Mouse (Mus musculus) heart, postnatal 10 days (tissue): ENCODE measurements around the gene Egf. TPM values are rescaled to one million over a fixed set of nuclear protein-coding genes. Genes with fewer than 3 reads are reported as not detected.
"Not testable (repeated sequence)": the region's sequence is repeated elsewhere in the genome, so short reads cannot be mapped to it uniquely, and the experiment has no call there.

Source experiments
- DNase-seq, 2 experiments: peaks; one replicate each; pipeline ENCODE4 v3.0.0; 2021
- intact Hi-C: fragments of 180-260 bp; cut with DNase I; formaldehyde crosslinking; loops from one replicate; pipeline ENCODE4 v1.15.1; 2025
- total RNA-seq, 2 experiments: library from RNA; stranded (reverse); gene quantifications; 2 replicates each; pipeline ENCODE4 v1.2.3; 2021

Egf gene
- total RNA-seq, result 1 to 10 TPM; 1.5 to 1.8 TPM

- intact Hi-C loops, result no loop called here
- DNase-seq, result peak; percentile 43 to 60
These were observed at the start of gene Egf for GRCm38 (mm10) chr3:129754650-129755604. Gene Egf, minus strand, starts transcription at chr3:129755316.

- intact Hi-C loops, result no loop called here
- no peak for DNase-seq
These were observed 48.6 kb upstream of the Egf start, which contains the start of gene Lrit3 for GRCm38 (mm10) chr3:129803765-129804164. Gene Lrit3, minus strand, starts transcription at chr3:129804030.

GRCm38 (mm10) chr3:129799011-129799410, 43.9 kb upstream of the Egf start:
- no peak for DNase-seq
- intact Hi-C loops, result no loop called here

GRCm38 (mm10) chr3:129798551-129798950, 43.4 kb upstream of the Egf start:
- intact Hi-C loops, result no loop called here
- no peak for DNase-seq

- intact Hi-C loops, result no loop called here
- DNase-seq, result no peak
These were observed 42.2 kb upstream of the Egf start for GRCm38 (mm10) chr3:129797341-129797740.

GRCm38 (mm10) chr3:129793801-129794200, 38.7 kb upstream of the Egf start:
- DNase-seq, result no peak
- intact Hi-C loops, result no loop called here

GRCm38 (mm10) chr3:129782746-129783145, 27.6 kb upstream of the Egf start:
- intact Hi-C loops, result no loop called here
- no peak for DNase-seq

- no peak for DNase-seq
- intact Hi-C loops, result no loop called here
These were observed 26.3 kb upstream of the Egf start for GRCm38 (mm10) chr3:129781435-129781834.

- no peak for DNase-seq
- intact Hi-C loops, result no loop called here
These were observed 16.1 kb upstream of the Egf start for GRCm38 (mm10) chr3:129771210-129771609.

GRCm38 (mm10) chr3:129766971-129767794, 12.1 kb upstream of the Egf start:
- intact Hi-C loops, result no loop called here
- DNase-seq, result no peak

- peak; percentile 39 to 40 for DNase-seq
- intact Hi-C loops, result no loop called here
These were observed 11.0 kb upstream of the Egf start for GRCm38 (mm10) chr3:129766106-129766505.

GRCm38 (mm10) chr3:129757599-129757998, 2.5 kb upstream of the Egf start:
- DNase-seq, intact Hi-C loops: not testable (repeated sequence)

GRCm38 (mm10) chr3:129744803-129745202, 10.3 kb downstream of the Egf start:
- DNase-seq, result peak; percentile 23 to 53

GRCm38 (mm10) chr3:129742781-129743180, 12.3 kb downstream of the Egf start:
- DNase-seq, result no peak
- intact Hi-C loops, result no loop called here

More at GRCm38 (mm10) chr3:129744803-129745202, 10.3 kb downstream of the Egf start:
- intact Hi-C loops, result no loop called here

- intact Hi-C loops, result no loop called here
- no peak for DNase-seq
These were observed 16.6 kb downstream of the Egf start for GRCm38 (mm10) chr3:129738291-129739183.

- intact Hi-C loops, result no loop called here
- DNase-seq, result no peak
These were observed 23.5 kb downstream of the Egf start for GRCm38 (mm10) chr3:129731636-129732035.

GRCm38 (mm10) chr3:129730426-129730825, 24.7 kb downstream of the Egf start:
- intact Hi-C loops, result no loop called here
- DNase-seq, result peak in 1 of 2 experiments; percentile 29

- no peak for DNase-seq
- intact Hi-C loops, result no loop called here
These were observed 25.2 kb downstream of the Egf start for GRCm38 (mm10) chr3:129729916-129730315.

GRCm38 (mm10) chr3:129725592-129725991, 29.5 kb downstream of the Egf start:
- intact Hi-C loops, result no loop called here
- no peak for DNase-seq

GRCm38 (mm10) chr3:129724961-129725501, 30.1 kb downstream of the Egf start:
- intact Hi-C loops, result no loop called here
- DNase-seq, result peak; percentile 94
